15 mouse cellular contexts compared by ENCODE assay signal in the genomic region with DNA sequence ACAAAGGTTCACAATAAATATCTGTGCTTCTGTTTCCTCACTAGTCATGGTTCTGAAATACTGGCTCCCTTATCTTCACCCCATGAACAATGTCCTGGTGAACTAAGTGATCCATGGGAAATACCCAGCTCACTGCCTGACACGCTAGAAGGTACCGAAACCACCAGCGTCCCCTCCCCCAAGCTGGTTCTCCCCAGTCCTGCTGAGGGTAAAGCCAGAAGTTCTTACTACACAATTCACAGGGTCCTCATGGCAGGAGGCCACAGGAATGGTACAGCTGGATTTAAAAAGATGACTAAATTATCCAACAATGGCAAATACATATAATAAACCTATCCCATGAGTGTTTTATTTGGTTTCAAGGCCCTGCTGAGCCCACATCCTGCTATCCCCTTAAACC.
DNase-seq lines count a peak whose midpoint lies in the region; ATAC-seq and TF ChIP-seq lines count a peak whose summit lies in the region.
"Had no signal": no experiment of that assay in that cellular context is flagged by ENCODE, and none has a peak within 500 bp of the region (broad histone marks: within the 10 kb centered on the region; RNA-seq: fewer than 3 reads in every experiment).

No protein-coding gene starts in this region.

- ATAC-seq in neural tube, embryonic 14.5 days (ENCODE audit: low read depth) = peak; percentile 26; the same call in 1 of the 2 replicates
- peak; percentile 41; the same call in 1 of the 2 replicates for ATAC-seq in forebrain, embryonic 13.5 days
- ATAC-seq in midbrain, embryonic 11.5 days (ENCODE audit: low FRiP score) = no peak
- ATAC-seq in stomach, postnatal 0 days (ENCODE audit: low FRiP score, low TSS enrichment) = no peak
- no peak for ATAC-seq in liver, embryonic 12.5 days

- no peak overlapping the region for H3K4me2 ChIP-seq in neural tube, embryonic 14.5 days (ENCODE audit: low read depth, low read length)
- H3K4me2 ChIP-seq in forebrain, embryonic 13.5 days = no peak overlapping the region
- no peak overlapping the region for H3K4me2 ChIP-seq in midbrain, embryonic 11.5 days
- no peak overlapping the region for H3K4me2 ChIP-seq in stomach, postnatal 0 days (replicated peaks; ENCODE audit: low read depth)
- no peak overlapping the region for H3K4me2 ChIP-seq in liver, embryonic 12.5 days
- H3K4me2 ChIP-seq: embryonic facial prominence, embryonic 15.5 days had no signal

- no peak for TF ChIP-seq CTCF in stomach, postnatal 0 days (IDR thresholded peaks at IDR 0.05; ENCODE audit: low read depth)

- TF ChIP-seq EP300 in stomach, postnatal 0 days (optimal IDR thresholded peaks at IDR 0.05) = no peak

- H3K36me3 ChIP-seq in neural tube, embryonic 14.5 days (ENCODE audit: control insufficient read depth, insufficient read depth, low read length) = no peaks in the 10 kb centered on the region
- peaks cover 4% of the 10 kb centered on the region; the same call in 1 of the 2 replicates for H3K36me3 ChIP-seq in forebrain, embryonic 13.5 days (ENCODE audit: poor library complexity, severe bottlenecking)
- H3K36me3 ChIP-seq in midbrain, embryonic 11.5 days (ENCODE audit: control insufficient read depth, insufficient read depth, low read length) = no peaks in the 10 kb centered on the region
- H3K36me3 ChIP-seq in stomach, postnatal 0 days (ENCODE audit: control insufficient read depth, insufficient read depth, low read length) = no peaks in the 10 kb centered on the region
- H3K36me3 ChIP-seq in liver, embryonic 12.5 days = no peaks in the 10 kb centered on the region
- H3K36me3 ChIP-seq: embryonic facial prominence, embryonic 15.5 days had no signal

- H3K9ac ChIP-seq in neural tube, embryonic 14.5 days (replicated peaks; ENCODE audit: low read depth, low read length) = no peak overlapping the region
- H3K9ac ChIP-seq in forebrain, embryonic 13.5 days = no peak overlapping the region
- no peak overlapping the region for H3K9ac ChIP-seq in midbrain, embryonic 11.5 days (ENCODE audit: low read length)
- H3K9ac ChIP-seq in stomach, postnatal 0 days (ENCODE audit: low read length) = no peak overlapping the region
- H3K9ac ChIP-seq in liver, embryonic 12.5 days = no peak overlapping the region
- H3K9ac ChIP-seq: embryonic facial prominence, embryonic 15.5 days had no signal

- 49% methylated on average over 3 of the region's 3 CpGs for WGBS in neural tube, embryonic 14.5 days
- WGBS in forebrain, embryonic 13.5 days = 42% methylated on average over 3 of the region's 3 CpGs
- 76% methylated on average over 3 of the region's 3 CpGs for WGBS in midbrain, embryonic 11.5 days
- 96% methylated on average over 3 of the region's 3 CpGs for WGBS in stomach, postnatal 0 days
- 70% methylated on average over 3 of the region's 3 CpGs for WGBS in liver, embryonic 12.5 days (ENCODE audit: insufficient replicate concordance)

- no peak overlapping the region for H3K4me3 ChIP-seq in neural tube, embryonic 14.5 days (ENCODE audit: low read depth, low read length)
- H3K4me3 ChIP-seq in forebrain, embryonic 13.5 days = no peak overlapping the region
- H3K4me3 ChIP-seq in midbrain, embryonic 11.5 days (ENCODE audit: low read depth, low read length) = no peak overlapping the region
- H3K4me3 ChIP-seq in stomach, postnatal 0 days (ENCODE audit: low read depth, low read length) = no peak overlapping the region
- no peak overlapping the region for H3K4me3 ChIP-seq in liver, embryonic 12.5 days
- H3K4me3 ChIP-seq: embryonic facial prominence, embryonic 15.5 days had no signal

- DNase-seq in neural tube, embryonic 10.5 days (ENCODE audit: extremely low spot score, low spot score) = no peak
- peak; percentile 39 for DNase-seq in midbrain, embryonic 11.5 days (ENCODE audit: low spot score, missing footprints)
- no peak for DNase-seq in cerebellum, adult 9-10 months
- no peak for DNase-seq in stomach, postnatal 0 days (ENCODE audit: low spot score)
- DNase-seq: cerebellum, postnatal 10 days; heart, adult 11 months; kidney, adult 2 months; kidney, postnatal 25 days; lung, adult 2 months; lung, postnatal 36 days; thymus, adult 2 months had no signal

- 0 out of 2 replicates have a peak, but pooled peaks cover 5% of the 10 kb centered on the region for H3K4me1 ChIP-seq in neural tube, embryonic 14.5 days (ENCODE audit: control insufficient read depth, insufficient read depth, low read length)
- H3K4me1 ChIP-seq in forebrain, embryonic 13.5 days = peaks cover 27% of the 10 kb centered on the region
- 0 out of 2 replicates have a peak, but pooled peaks cover 2% of the 10 kb centered on the region for H3K4me1 ChIP-seq in midbrain, embryonic 11.5 days (ENCODE audit: control insufficient read depth, insufficient read depth, low read length)
- no peaks in the 10 kb centered on the region for H3K4me1 ChIP-seq in stomach, postnatal 0 days (replicated peaks; ENCODE audit: control insufficient read depth, insufficient read depth)
- no peaks in the 10 kb centered on the region for H3K4me1 ChIP-seq in liver, embryonic 12.5 days
- H3K4me1 ChIP-seq: embryonic facial prominence, embryonic 15.5 days had no signal

- H3K27me3 ChIP-seq in neural tube, embryonic 14.5 days (ENCODE audit: control insufficient read depth, insufficient read depth, low read length) = no peaks in the 10 kb centered on the region
- no peaks in the 10 kb centered on the region for H3K27me3 ChIP-seq in forebrain, embryonic 13.5 days
- H3K27me3 ChIP-seq in midbrain, embryonic 11.5 days (ENCODE audit: control insufficient read depth, insufficient read depth, low read length) = no peaks in the 10 kb centered on the region
- H3K27me3 ChIP-seq in stomach, postnatal 0 days (ENCODE audit: control insufficient read depth, insufficient read depth, low read length) = no peaks in the 10 kb centered on the region
- no peaks in the 10 kb centered on the region for H3K27me3 ChIP-seq in liver, embryonic 12.5 days (replicated peaks)
- H3K27me3 ChIP-seq: embryonic facial prominence, embryonic 15.5 days had no signal

- H3K9me3 ChIP-seq in neural tube, embryonic 14.5 days (ENCODE audit: control insufficient read depth, low read length) = no peaks in the 10 kb centered on the region
- no peaks in the 10 kb centered on the region for H3K9me3 ChIP-seq in forebrain, embryonic 13.5 days (replicated peaks)
- no peaks in the 10 kb centered on the region for H3K9me3 ChIP-seq in midbrain, embryonic 11.5 days (ENCODE audit: control insufficient read depth, low read length)
- no peaks in the 10 kb centered on the region for H3K9me3 ChIP-seq in stomach, postnatal 0 days (ENCODE audit: control insufficient read depth, low read length)
- H3K9me3 ChIP-seq in liver, embryonic 12.5 days (replicated peaks) = no peaks in the 10 kb centered on the region
- H3K9me3 ChIP-seq: embryonic facial prominence, embryonic 15.5 days had no signal

- H3K27ac ChIP-seq in neural tube, embryonic 14.5 days (ENCODE audit: low read depth, low read length) = no peak overlapping the region
- H3K27ac ChIP-seq in forebrain, embryonic 13.5 days = peak overlapping the region; percentile 75
- no peak overlapping the region for H3K27ac ChIP-seq in midbrain, embryonic 11.5 days (ENCODE audit: low read depth, low read length)
- no peak overlapping the region for H3K27ac ChIP-seq in stomach, postnatal 0 days (replicated peaks)
- H3K27ac ChIP-seq in liver, embryonic 12.5 days = no peak overlapping the region
- H3K27ac ChIP-seq: embryonic facial prominence, embryonic 15.5 days had no signal

Comparison
In these comparisons a context has a peak if more than half of its experiments do, and no peak if none do; other contexts are left out.
1. ATAC-seq: peak in neural tube, embryonic 14.5 days (single experiment) and forebrain, embryonic 13.5 days (single experiment); none in midbrain, embryonic 11.5 days (single experiment), stomach, postnatal 0 days (single experiment) and liver, embryonic 12.5 days (single experiment).